Comparison of ENCODE assay signal across 18 mouse cellular contexts in the genomic region with DNA sequence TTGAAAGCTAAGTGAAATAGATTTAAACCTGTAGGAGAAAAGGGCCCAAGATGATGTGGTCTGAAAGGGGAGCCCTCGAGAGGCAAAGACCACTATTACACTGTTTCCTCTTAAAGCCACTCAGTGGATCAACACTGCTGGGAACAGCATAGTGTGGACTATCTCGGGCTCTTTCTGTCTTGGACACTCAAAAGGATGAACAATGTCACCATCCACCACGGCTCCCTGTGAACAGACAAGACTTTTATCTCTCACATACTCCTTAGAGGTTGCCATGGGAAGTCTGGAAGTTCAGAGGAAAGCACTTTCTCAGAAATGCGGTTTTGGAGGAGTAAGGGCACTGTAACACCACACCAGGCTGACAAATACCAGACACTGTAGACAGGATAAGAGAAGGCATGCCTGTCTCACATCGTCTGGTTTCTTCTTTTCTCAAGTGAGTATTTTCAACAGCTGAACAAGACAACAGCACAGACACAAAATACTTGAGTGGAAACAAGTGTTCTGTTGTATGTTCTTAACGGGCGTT.
DNase-seq lines count a peak whose midpoint lies in the region; ATAC-seq and TF ChIP-seq lines count a peak whose summit lies in the region.
"Had no signal": no experiment of that assay in that cellular context is flagged by ENCODE, and none has a peak within 500 bp of the region (broad histone marks: within the 10 kb centered on the region; RNA-seq: fewer than 3 reads in every experiment).

No protein-coding gene starts in this region.

- H3K9me3 ChIP-seq in heart, embryonic 11.5 days (replicated peaks; ENCODE audit: control insufficient read depth, low read length) = no peaks in the 10 kb centered on the region
- H3K9me3 ChIP-seq in kidney, postnatal 0 days (replicated peaks; ENCODE audit: low read length) = no peaks in the 10 kb centered on the region
- H3K9me3 ChIP-seq in liver, embryonic 13.5 days (replicated peaks) = no peaks in the 10 kb centered on the region
- H3K9me3 ChIP-seq in forebrain, embryonic 14.5 days (replicated peaks; ENCODE audit: control insufficient read depth, low read length) = no peaks in the 10 kb centered on the region
- no peaks in the 10 kb centered on the region for H3K9me3 ChIP-seq in midbrain, embryonic 13.5 days
- H3K9me3 ChIP-seq: forebrain, embryonic 15.5 days; hindbrain, embryonic 10.5 days; kidney, embryonic 15.5 days; limb, embryonic 12.5 days; midbrain, embryonic 15.5 days had no signal

- peaks cover 10% of the 10 kb centered on the region for H3K4me1 ChIP-seq in heart, embryonic 11.5 days (ENCODE audit: control insufficient read depth, insufficient read depth, low read length)
- H3K4me1 ChIP-seq in kidney, postnatal 0 days (replicated peaks; ENCODE audit: insufficient read depth, low read length) = no peaks in the 10 kb centered on the region
- H3K4me1 ChIP-seq in liver, embryonic 13.5 days (replicated peaks) = peaks cover 41% of the 10 kb centered on the region
- no peaks in the 10 kb centered on the region for H3K4me1 ChIP-seq in forebrain, embryonic 14.5 days (ENCODE audit: control insufficient read depth, insufficient read depth, low read length)
- H3K4me1 ChIP-seq in midbrain, embryonic 13.5 days (replicated peaks) = no peaks in the 10 kb centered on the region
- H3K4me1 ChIP-seq: forebrain, embryonic 15.5 days; kidney, embryonic 15.5 days; limb, embryonic 12.5 days; midbrain, embryonic 15.5 days had no signal

- no peak overlapping the region for H3K4me3 ChIP-seq in heart, embryonic 11.5 days (ENCODE audit: low read depth, low read length)
- H3K4me3 ChIP-seq in kidney, postnatal 0 days (replicated peaks; ENCODE audit: low read depth, low read length) = no peak overlapping the region
- no peak overlapping the region for H3K4me3 ChIP-seq in liver, embryonic 13.5 days (replicated peaks)
- no peak overlapping the region for H3K4me3 ChIP-seq in forebrain, embryonic 14.5 days (ENCODE audit: low read depth, low read length)
- no peak overlapping the region for H3K4me3 ChIP-seq in midbrain, embryonic 13.5 days (replicated peaks)
- H3K4me3 ChIP-seq: forebrain, embryonic 15.5 days; hindbrain, embryonic 10.5 days; kidney, embryonic 15.5 days; limb, embryonic 12.5 days; midbrain, embryonic 15.5 days had no signal

- H3K27ac ChIP-seq in heart, embryonic 11.5 days (ENCODE audit: low read depth, low read length) = 0 out of 2 replicates have a peak overlapping the region, but pooled peaks have one; percentile 3
- H3K27ac ChIP-seq in kidney, postnatal 0 days = no peak overlapping the region
- peak overlapping the region; percentile 77 for H3K27ac ChIP-seq in liver, embryonic 13.5 days
- no peak overlapping the region for H3K27ac ChIP-seq in forebrain, embryonic 14.5 days (ENCODE audit: low read depth, low read length)
- no peak overlapping the region for H3K27ac ChIP-seq in midbrain, embryonic 13.5 days
- H3K27ac ChIP-seq: forebrain, embryonic 15.5 days; kidney, embryonic 15.5 days; limb, embryonic 12.5 days; midbrain, embryonic 15.5 days had no signal

- no peaks in the 10 kb centered on the region for H3K36me3 ChIP-seq in heart, embryonic 11.5 days (ENCODE audit: control insufficient read depth, insufficient read depth, low read length)
- H3K36me3 ChIP-seq in kidney, postnatal 0 days (ENCODE audit: insufficient read depth, low read length) = no peaks in the 10 kb centered on the region
- H3K36me3 ChIP-seq in liver, embryonic 13.5 days = no peaks in the 10 kb centered on the region
- H3K36me3 ChIP-seq in forebrain, embryonic 14.5 days (ENCODE audit: control insufficient read depth, insufficient read depth, low read length) = no peaks in the 10 kb centered on the region
- H3K36me3 ChIP-seq in midbrain, embryonic 13.5 days = no peaks in the 10 kb centered on the region
- H3K36me3 ChIP-seq: forebrain, embryonic 15.5 days; hindbrain, embryonic 10.5 days; kidney, embryonic 15.5 days; limb, embryonic 12.5 days; midbrain, embryonic 15.5 days had no signal

- H3K4me2 ChIP-seq in heart, embryonic 11.5 days = no peak overlapping the region
- H3K4me2 ChIP-seq in kidney, postnatal 0 days (ENCODE audit: low read length) = no peak overlapping the region
- H3K4me2 ChIP-seq in liver, embryonic 13.5 days = no peak overlapping the region
- no peak overlapping the region for H3K4me2 ChIP-seq in forebrain, embryonic 14.5 days (ENCODE audit: low read length)
- no peak overlapping the region for H3K4me2 ChIP-seq in midbrain, embryonic 13.5 days (replicated peaks)
- H3K4me2 ChIP-seq: forebrain, embryonic 15.5 days; kidney, embryonic 15.5 days; limb, embryonic 12.5 days; lung, embryonic 14.5 days; midbrain, embryonic 15.5 days had no signal

- no peak for TF ChIP-seq CTCF in kidney, postnatal 0 days (IDR thresholded peaks at IDR 0.05; ENCODE audit: low read depth)

- 15% methylated on average over 7 of the region's 7 CpGs for WGBS in heart, embryonic 11.5 days (ENCODE audit: insufficient replicate concordance)
- WGBS in kidney, postnatal 0 days = 60% methylated on average over 7 of the region's 7 CpGs
- 35% methylated on average over 7 of the region's 7 CpGs for WGBS in liver, embryonic 13.5 days (ENCODE audit: insufficient replicate concordance)
- WGBS in forebrain, embryonic 14.5 days = 75% methylated on average over 7 of the region's 7 CpGs
- WGBS in midbrain, embryonic 13.5 days = 74% methylated on average over 7 of the region's 7 CpGs

- ATAC-seq in heart, embryonic 11.5 days (replicated peaks; ENCODE audit: insufficient number of reproducible peaks, low FRiP score, low TSS enrichment) = 0 out of 2 replicates have a peak, but pooled peaks have one; percentile 46
- ATAC-seq in kidney, postnatal 0 days (replicated peaks; ENCODE audit: low FRiP score, low read depth) = no peak
- ATAC-seq in liver, embryonic 13.5 days (ENCODE audit: low read depth) = peak; percentile 47
- no peak for ATAC-seq in forebrain, embryonic 14.5 days
- ATAC-seq in midbrain, embryonic 13.5 days = no peak
- ATAC-seq: forebrain, embryonic 15.5 days; midbrain, embryonic 15.5 days had no signal

- DNase-seq in heart, adult 9 months (ENCODE audit: low spot score in 2 of 2) = no peak
- DNase-seq in kidney, postnatal 0 days (ENCODE audit: low spot score) = peak; percentile 13
- no peak for DNase-seq in kidney, postnatal 36 days
- DNase-seq in liver, embryonic 13.5 days = no peak
- DNase-seq in forebrain, embryonic 14.5 days (ENCODE audit: low spot score) = no peak
- DNase-seq in urinary bladder, adult 18-20 months (ENCODE audit: low spot score in 2 of 2) = no peak
- DNase-seq: adrenal gland, postnatal 25 days; cerebellum, adult 9-10 months; lung, embryonic 14.5 days; lung, postnatal 4 days; thymus, postnatal 36 days had no signal

- H3K27me3 ChIP-seq in heart, embryonic 11.5 days (ENCODE audit: control insufficient read depth, insufficient read depth, low read length) = no peaks in the 10 kb centered on the region
- no peaks in the 10 kb centered on the region for H3K27me3 ChIP-seq in kidney, postnatal 0 days (ENCODE audit: insufficient read depth, low read length)
- H3K27me3 ChIP-seq in liver, embryonic 13.5 days = no peaks in the 10 kb centered on the region
- H3K27me3 ChIP-seq in forebrain, embryonic 14.5 days (replicated peaks; ENCODE audit: control insufficient read depth, insufficient read depth, low read length) = no peaks in the 10 kb centered on the region
- no peaks in the 10 kb centered on the region for H3K27me3 ChIP-seq in midbrain, embryonic 13.5 days
- H3K27me3 ChIP-seq: forebrain, embryonic 15.5 days; kidney, embryonic 15.5 days; midbrain, embryonic 15.5 days had no signal

- no peak overlapping the region for H3K9ac ChIP-seq in heart, embryonic 11.5 days (ENCODE audit: low read depth, low read length)
- no peak overlapping the region for H3K9ac ChIP-seq in kidney, postnatal 0 days (ENCODE audit: low read depth, low read length)
- H3K9ac ChIP-seq in liver, embryonic 13.5 days = no peak overlapping the region
- H3K9ac ChIP-seq in forebrain, embryonic 14.5 days (ENCODE audit: low read length) = no peak overlapping the region
- no peak overlapping the region for H3K9ac ChIP-seq in midbrain, embryonic 13.5 days (replicated peaks)
- H3K9ac ChIP-seq: forebrain, embryonic 15.5 days; kidney, embryonic 15.5 days; limb, embryonic 12.5 days; lung, embryonic 14.5 days; midbrain, embryonic 15.5 days had no signal

Comparison
In these comparisons a context has a peak if more than half of its experiments do, and no peak if none do; other contexts are left out.
1. ATAC-seq: peak in heart, embryonic 11.5 days (single experiment) and liver, embryonic 13.5 days (single experiment); none in kidney, postnatal 0 days (single experiment), forebrain, embryonic 14.5 days (single experiment) and midbrain, embryonic 13.5 days (single experiment).
2. H3K27ac ChIP-seq: peak in heart, embryonic 11.5 days (single experiment) and liver, embryonic 13.5 days (single experiment); none in kidney, postnatal 0 days (single experiment), forebrain, embryonic 14.5 days (single experiment) and midbrain, embryonic 13.5 days (single experiment).